Mouse (Mus musculus) yolk sac, embryonic 10.5 days (tissue): ENCODE measurements at regions not wholly inside any gene's neighbourhood (a gene's known extent, or its start where the extent isn't known, plus 50 kb on each side); places are given as distances from the start of the nearest gene placed in this dataset.

Experiments used
- DNase-seq: peaks from one replicate; pipeline ENCODE4 v3.0.0-alpha.2; 2017; ENCODE audit warnings: low spot score

GRCm38 (mm10) chr13:28450699-28451445 is 193.5 kb downstream of the Gm11361 start:
- DNase-seq = no peak

- DNase-seq = no peak
Measured at GRCm38 (mm10) chr13:28449026-28449425, 191.7 kb downstream of the Gm11361 start.

GRCm38 (mm10) chr13:28442250-28442649 is 184.9 kb downstream of the Gm11361 start:
- no peak for DNase-seq

GRCm38 (mm10) chr13:28433445-28433844 is 176.1 kb downstream of the Gm11361 start:
- DNase-seq = no peak

GRCm38 (mm10) chr13:28432017-28432416 is 174.7 kb downstream of the Gm11361 start:
- DNase-seq = no peak

GRCm38 (mm10) chr13:28426085-28426484 is 168.8 kb downstream of the Gm11361 start:
- DNase-seq = no peak

GRCm38 (mm10) chr13:28425116-28425515 is 167.8 kb downstream of the Gm11361 start:
- DNase-seq = no peak

GRCm38 (mm10) chr13:28424446-28425059 is 167.2 kb downstream of the Gm11361 start:
- DNase-seq = no peak

GRCm38 (mm10) chr13:28421309-28421708 is 164.0 kb downstream of the Gm11361 start:
- no peak for DNase-seq

- DNase-seq = no peak
Measured at GRCm38 (mm10) chr13:28420636-28421035, 163.3 kb downstream of the Gm11361 start.

- no peak for DNase-seq
Measured at GRCm38 (mm10) chr13:28419950-28420381, 162.6 kb downstream of the Gm11361 start.

GRCm38 (mm10) chr13:28418936-28419681 is 161.8 kb downstream of the Gm11361 start:
- no peak for DNase-seq

- peak; percentile 66 for DNase-seq
Measured at GRCm38 (mm10) chr13:28417929-28418881, 160.9 kb downstream of the Gm11361 start.

- no peak for DNase-seq
Measured at GRCm38 (mm10) chr13:28417431-28417928, 160.2 kb downstream of the Gm11361 start.

- DNase-seq = no peak
Measured at GRCm38 (mm10) chr13:28416887-28417286, 159.6 kb downstream of the Gm11361 start.

- DNase-seq = no peak
Measured at GRCm38 (mm10) chr13:28416231-28416630, 158.9 kb downstream of the Gm11361 start.

GRCm38 (mm10) chr13:28415769-28416168 is 158.4 kb downstream of the Gm11361 start:
- no peak for DNase-seq

- no peak for DNase-seq
Measured at GRCm38 (mm10) chr13:28410324-28410723, 153.0 kb downstream of the Gm11361 start.

GRCm38 (mm10) chr13:28409609-28409902 is 152.2 kb downstream of the Gm11361 start:
- DNase-seq = no peak

GRCm38 (mm10) chr13:28408868-28409608 is 151.7 kb downstream of the Gm11361 start:
- no peak for DNase-seq

- no peak for DNase-seq
Measured at GRCm38 (mm10) chr13:28400459-28400858, 143.1 kb downstream of the Gm11361 start.
